Mouse (Mus musculus): Measurements from ENCODE around the gene Ppp1r36.

- TF ChIP-seq CTCF (IDR thresholded peaks at IDR 0.05; ENCODE audit: low read depth, low read length) (no peak), POLR2A (IDR thresholded peaks at IDR 0.05; ENCODE audit: insufficient read depth, low read length) (no peak)
Measured at GRCm38 (mm10) chr12:76484881-76485280, 67.5 kb downstream of the Ppp1r36 start.
